8 mouse cellular contexts compared by ENCODE assay signal in genomic region chr4:135873526-135874202, GRCm38 (mm10). TPM values are rescaled to one million over a fixed set of nuclear protein-coding genes. Genes with fewer than 3 reads are reported as not detected.
DNase-seq lines count a peak whose midpoint lies in the region; ATAC-seq lines count a peak whose summit lies in the region.

Pnrc2 (minus strand) TSS chr4:135873850.

- H3K27ac ChIP-seq in embryonic facial prominence, embryonic 12.5 days = peak within 1 kb of the TSS; percentile 100
- H3K27ac ChIP-seq in limb, embryonic 13.5 days = peak within 1 kb of the TSS; percentile 100
- H3K27ac ChIP-seq in midbrain, embryonic 16.5 days (ENCODE audit: low read length) = peak within 1 kb of the TSS; percentile 99

- no peaks in the 10 kb centered on the region for H3K27me3 ChIP-seq in embryonic facial prominence, embryonic 12.5 days
- no peaks in the 10 kb centered on the region for H3K27me3 ChIP-seq in limb, embryonic 13.5 days
- H3K27me3 ChIP-seq in midbrain, embryonic 16.5 days (ENCODE audit: control insufficient read depth, insufficient read depth, low read depth, low read length) = no peaks in the 10 kb centered on the region

- ATAC-seq in embryonic facial prominence, embryonic 12.5 days (ENCODE audit: insufficient number of reproducible peaks, insufficient read depth, low FRiP score, low TSS enrichment) = peak; percentile 93
- peak; percentile 96 for ATAC-seq in limb, embryonic 13.5 days (ENCODE audit: low FRiP score, low read depth)
- peak; percentile 94 for ATAC-seq in midbrain, embryonic 16.5 days

- H3K9ac ChIP-seq in embryonic facial prominence, embryonic 12.5 days = peak within 1 kb of the TSS; percentile 91
- H3K9ac ChIP-seq in limb, embryonic 13.5 days = peak within 1 kb of the TSS; percentile 97
- H3K9ac ChIP-seq in midbrain, embryonic 16.5 days (ENCODE audit: low read depth, low read length) = peak within 1 kb of the TSS; percentile 88

- H3K36me3 ChIP-seq in embryonic facial prominence, embryonic 12.5 days = peaks cover 10% of the 10 kb centered on the region
- peaks cover 23% of the 10 kb centered on the region for H3K36me3 ChIP-seq in limb, embryonic 13.5 days
- peaks cover 7% of the 10 kb centered on the region for H3K36me3 ChIP-seq in midbrain, embryonic 16.5 days (ENCODE audit: control insufficient read depth, insufficient read depth, low read length)

- H3K4me1 ChIP-seq in embryonic facial prominence, embryonic 12.5 days = peaks cover 46% of the 10 kb centered on the region
- peaks cover 63% of the 10 kb centered on the region for H3K4me1 ChIP-seq in limb, embryonic 13.5 days
- peaks cover 33% of the 10 kb centered on the region for H3K4me1 ChIP-seq in midbrain, embryonic 16.5 days (ENCODE audit: control insufficient read depth, insufficient read depth, low read length)

- DNase-seq in 3134 (ENCODE audit: extremely low read depth, insufficient read length, low spot score) = peak; percentile 93
- peak; percentile 89 for DNase-seq in adrenal gland, postnatal 25 days
- peak; percentile 94 to 95 for DNase-seq in heart, adult 18-20 months
- DNase-seq in kidney, adult 8-10 months = peak; percentile 90 to 91
- peak; percentile 90 to 91 for DNase-seq in spleen, postnatal 10 days (ENCODE audit: low spot score in 2 of 2)

- peak within 1 kb of the TSS; percentile 74 for H3K4me3 ChIP-seq in embryonic facial prominence, embryonic 12.5 days
- H3K4me3 ChIP-seq in limb, embryonic 13.5 days = peak within 1 kb of the TSS; percentile 79
- H3K4me3 ChIP-seq in midbrain, embryonic 16.5 days (ENCODE audit: low read depth, low read length) = peak within 1 kb of the TSS; percentile 79

- H3K4me2 ChIP-seq in embryonic facial prominence, embryonic 12.5 days (replicated peaks) = peak within 1 kb of the TSS; percentile 75
- peak within 1 kb of the TSS; percentile 92 for H3K4me2 ChIP-seq in limb, embryonic 13.5 days (replicated peaks)
- H3K4me2 ChIP-seq in midbrain, embryonic 16.5 days (ENCODE audit: low read length) = peak within 1 kb of the TSS; percentile 83

- under 1% methylated on average over 59 of the region's 60 CpGs for WGBS in embryonic facial prominence, embryonic 12.5 days
- WGBS in limb, embryonic 13.5 days = under 1% methylated on average over 57 of the region's 60 CpGs
- WGBS in midbrain, embryonic 16.5 days = under 1% methylated on average over 57 of the region's 60 CpGs

- no peaks in the 10 kb centered on the region for H3K9me3 ChIP-seq in embryonic facial prominence, embryonic 12.5 days
- H3K9me3 ChIP-seq in limb, embryonic 13.5 days = no peaks in the 10 kb centered on the region
- no peaks in the 10 kb centered on the region for H3K9me3 ChIP-seq in midbrain, embryonic 16.5 days (replicated peaks; ENCODE audit: control insufficient read depth, low read length, poor library complexity, severe bottlenecking)

RNA-seq across cellular contexts. Expression of gene Pnrc2, which starts in this region (rescaled TPM):
- 118 and 134 TPM in 2 replicates for total RNA-seq in adrenal gland, postnatal 25 days (2021)
- polyA plus RNA-seq in embryonic facial prominence, embryonic 12.5 days (2016; fragmentation: Nextera tagmentation; extraction: Ambion mirVana) = 177 and 187 TPM in 2 replicates
- 10 to 100 TPM; 62.7 to 68.0 TPM for total RNA-seq in heart, adult 18-20 months (2021)
- 192 and 195 TPM in 2 replicates for polyA plus RNA-seq in limb, embryonic 13.5 days (2015; fragmentation: Nextera tagmentation; extraction: Ambion mirVana)
- 94.2 and 97.5 TPM in 2 replicates for polyA plus RNA-seq in midbrain, embryonic 16.5 days (2015; fragmentation: Nextera tagmentation; extraction: Ambion mirVana)

Comparison
In these comparisons a context has a peak if more than half of its experiments do, and no peak if none do; other contexts are left out.
1. Peak in every context shown above with its lines: DNase-seq, ATAC-seq, H3K4me3 ChIP-seq and H3K27ac ChIP-seq.